Mouse (Mus musculus) thymus, adult 2 months (tissue): ENCODE data around the gene Nupr1.

Experiments
- CTCF ChIP-seq: fragments of 200-500 bp; IDR thresholded peaks from 2 replicates; pipeline ENCODE4 v1.5.1; 2012; ENCODE audit warnings: mild to moderate bottlenecking, control low read depth, low read length, moderate library complexity, borderline replicate concordance; ENCODE audit not compliant: control insufficient read depth, poor library complexity, insufficient read depth; ENCODE audit errors: extremely low read depth
- POLR2A ChIP-seq: fragments of 200-500 bp; IDR thresholded peaks from 2 replicates; pipeline ENCODE4 v1.6.1; 2012; ENCODE audit warnings: mild to moderate bottlenecking, low read length, control low read depth, moderate library complexity; ENCODE audit not compliant: control insufficient read depth, poor library complexity, insufficient read depth; ENCODE audit errors: extremely low read depth

GRCm38 (mm10) chr7:126621452-126622359, 9.0 kb downstream of the Nupr1 start:
- no peak for TF ChIP-seq CTCF
- no peak for TF ChIP-seq POLR2A
